Mouse (Mus musculus): ENCODE results near the gene Znhit1.
"Not testable (repeated sequence)": the region's sequence is repeated elsewhere in the genome, so short reads cannot be mapped to it uniquely, and the experiment has no call there.

Gene Znhit1

DNA sequence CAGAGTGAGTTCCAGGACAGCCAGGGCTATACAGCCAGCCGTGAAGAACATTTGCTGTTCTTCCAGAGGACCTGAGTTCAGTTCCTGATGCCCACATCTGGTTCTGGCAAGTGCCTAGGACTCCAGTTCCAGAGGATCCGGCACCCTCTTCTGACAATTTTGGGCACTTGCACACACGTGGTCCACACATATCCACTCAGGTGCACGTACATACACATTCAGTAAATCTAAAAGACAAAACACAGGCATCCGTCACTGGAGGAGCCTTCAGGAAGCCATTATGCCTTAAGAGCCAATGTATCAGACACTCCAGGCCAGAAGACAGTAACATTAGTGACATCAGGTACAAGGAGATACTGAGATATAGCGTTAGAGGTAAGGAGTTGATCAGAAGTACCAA lies 37.3 kb downstream of the Znhit1 start:
- no peak for DNase-seq

DNA sequence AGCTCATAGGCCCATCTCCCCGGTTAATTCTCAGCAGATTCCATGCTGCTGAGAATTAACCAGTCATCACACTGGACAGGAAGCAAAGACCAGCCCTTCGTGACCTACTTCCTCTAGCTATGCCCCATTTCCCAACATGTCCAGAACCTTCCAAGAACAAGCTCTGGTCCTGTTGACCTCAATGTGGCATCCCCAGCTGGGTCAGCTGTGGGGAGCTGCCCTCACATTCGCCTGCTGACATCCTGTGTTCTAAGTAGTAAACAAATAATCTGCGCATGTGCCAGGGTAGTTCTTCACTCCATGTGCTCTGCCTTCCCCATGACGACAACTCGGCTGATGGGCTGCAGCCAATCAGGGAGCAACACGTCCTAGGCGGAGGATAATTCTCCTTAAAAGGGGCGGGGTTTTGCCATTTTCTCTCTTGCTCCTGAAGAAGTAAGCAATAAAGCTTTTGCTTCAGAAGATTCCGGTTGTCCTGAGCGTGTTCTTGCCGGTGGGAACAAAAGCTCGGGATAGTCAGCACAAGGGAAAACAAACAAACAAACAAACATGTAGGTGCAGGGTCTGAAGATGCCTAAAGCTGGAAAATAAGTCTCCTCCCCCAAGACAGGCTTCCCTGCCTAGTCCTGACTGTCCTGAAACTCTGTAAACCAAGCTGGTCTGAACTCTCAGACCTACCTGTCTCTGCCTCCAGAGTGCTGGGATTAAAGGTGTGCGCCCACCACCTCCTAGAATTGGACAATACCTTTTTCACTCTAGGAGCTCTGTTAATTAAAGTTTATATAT lies 38.1 kb downstream of the Znhit1 start:
- DNase-seq: not testable (repeated sequence)

DNA sequence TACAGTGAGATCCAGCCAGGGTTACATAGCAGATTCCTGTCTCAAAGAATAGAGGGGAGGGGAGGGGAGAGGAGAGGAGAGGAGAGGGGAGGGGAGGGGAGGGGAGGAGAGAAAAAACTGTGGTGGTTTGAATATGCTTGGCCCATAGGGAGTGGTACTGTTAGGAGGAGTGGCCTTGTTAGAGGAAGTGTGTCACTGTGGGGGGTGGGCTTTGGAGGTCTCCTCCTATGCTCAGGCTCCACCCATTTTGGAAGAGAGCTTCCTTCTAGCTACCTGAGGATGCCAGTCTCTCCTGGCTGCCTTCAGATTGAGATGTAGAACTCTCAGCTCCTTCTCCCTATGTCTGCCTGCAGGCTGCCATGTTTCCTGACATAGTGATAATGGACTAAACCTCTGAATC lies 39.9 kb downstream of the Znhit1 start:
- no peak for DNase-seq

DNA sequence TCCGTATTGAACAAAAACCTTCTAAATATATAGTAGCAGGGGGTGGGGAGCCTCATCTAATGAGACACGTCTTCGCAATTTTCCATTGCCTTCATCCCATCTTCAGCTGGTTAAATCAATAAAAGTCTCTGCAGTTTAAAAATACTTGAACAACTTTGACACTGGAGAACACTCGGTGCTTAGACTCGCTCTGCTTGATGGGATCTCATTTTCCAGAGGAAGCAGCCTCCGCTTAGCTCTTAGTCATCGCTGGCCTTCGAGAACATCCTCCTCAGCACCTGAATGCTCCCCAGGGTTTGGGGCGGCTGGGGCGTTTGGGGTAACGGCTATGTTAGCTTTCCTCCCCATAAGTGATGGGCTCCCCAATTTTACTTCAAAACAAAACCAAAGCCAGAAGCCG lies 42.7 kb downstream of the Znhit1 start:
- DNase-seq: no peak

DNA sequence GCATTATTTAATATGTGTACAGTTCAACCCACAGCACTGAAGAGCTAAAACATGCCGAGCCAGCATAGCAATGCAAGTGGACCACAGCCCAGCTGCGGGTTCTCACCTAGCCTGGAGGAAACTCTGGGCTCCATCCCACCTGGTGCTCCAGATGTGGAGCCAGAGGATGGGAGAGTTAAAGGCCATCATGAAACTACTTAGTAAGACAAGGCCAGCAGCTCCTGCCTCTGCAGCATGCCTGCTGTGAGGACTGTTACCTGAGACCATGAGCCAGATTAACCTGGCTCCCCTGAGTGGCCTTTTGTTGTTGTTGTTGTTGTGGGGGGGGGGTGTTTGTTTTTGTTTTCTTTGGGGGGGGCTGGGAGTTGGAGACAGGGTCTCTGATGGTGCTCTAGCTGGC lies 44.4 kb downstream of the Znhit1 start:
- DNase-seq: no peak

DNA sequence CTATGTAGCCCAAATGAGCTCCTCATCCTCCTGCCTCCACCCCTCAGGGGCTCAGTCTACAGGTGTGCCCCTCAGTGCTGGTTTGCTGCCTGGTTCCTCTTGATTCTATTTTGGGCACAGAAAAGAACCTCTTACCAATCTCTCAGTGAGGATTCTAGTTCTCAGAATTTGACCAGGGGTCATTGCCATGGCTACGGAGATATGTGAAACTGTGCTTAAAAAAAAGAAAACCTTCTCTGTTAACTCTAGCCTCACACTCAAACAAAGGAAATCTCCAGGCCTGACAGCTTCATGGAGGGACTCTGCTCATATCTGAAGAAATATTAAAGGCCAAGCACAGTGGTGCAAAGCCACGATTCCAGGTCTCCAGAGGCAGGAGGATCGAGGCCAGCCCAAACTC lies 45.0 kb downstream of the Znhit1 start:
- no peak for DNase-seq

DNA sequence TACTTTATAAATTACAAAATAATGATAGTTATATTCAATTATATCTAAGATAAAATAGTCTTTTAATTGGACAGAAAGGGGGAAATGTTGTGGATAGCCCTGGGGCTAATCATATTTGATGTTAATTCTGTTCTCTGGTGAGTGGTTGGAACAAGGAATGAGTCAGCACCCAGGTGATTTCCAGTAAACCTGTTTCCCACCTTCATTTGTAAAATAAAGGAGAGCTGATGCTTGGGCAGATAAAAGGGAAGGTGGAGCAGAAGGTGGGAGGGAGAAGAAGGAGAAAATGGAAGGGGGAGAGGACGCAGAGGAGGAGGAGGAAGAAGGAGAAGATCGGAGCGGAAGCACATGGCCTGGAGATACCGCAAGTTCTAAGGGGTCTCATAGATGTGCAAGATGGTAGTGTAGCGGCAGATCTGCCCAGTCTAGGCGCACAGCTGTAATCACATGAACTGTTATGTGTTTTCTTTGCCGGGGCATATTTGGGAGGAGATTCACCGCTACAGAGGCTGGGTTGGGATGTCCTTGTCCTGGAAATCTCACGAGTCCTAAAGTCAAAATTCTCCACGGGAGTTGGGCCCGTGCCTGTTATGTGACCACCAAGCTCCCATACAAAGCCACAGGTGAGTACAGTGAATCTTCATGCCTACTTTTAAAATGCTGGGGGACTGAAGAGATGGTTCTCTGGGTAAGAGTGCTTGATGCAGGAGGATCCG lies 46.8 kb downstream of the Znhit1 start:
- no peak for DNase-seq

DNA sequence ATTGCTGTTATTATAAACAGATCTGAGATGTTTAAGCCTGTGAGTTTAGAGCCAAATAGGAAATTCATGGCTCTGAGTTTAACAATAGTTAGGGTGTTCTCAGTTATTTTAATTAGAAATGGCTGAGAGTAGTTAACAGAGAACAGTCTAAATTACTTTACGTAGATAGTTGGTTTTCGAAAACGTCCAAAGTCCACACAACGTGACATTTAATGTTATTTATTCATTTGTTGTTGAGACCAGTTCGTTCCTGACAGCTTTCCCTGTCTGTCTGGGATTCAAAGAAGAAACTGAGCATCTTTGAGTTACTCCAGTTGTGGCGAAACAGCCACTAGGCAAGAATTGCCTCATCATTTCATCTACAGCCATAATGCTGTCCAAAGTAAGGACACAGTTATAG lies 47.8 kb downstream of the Znhit1 start:
- DNase-seq: not testable (repeated sequence)

DNA sequence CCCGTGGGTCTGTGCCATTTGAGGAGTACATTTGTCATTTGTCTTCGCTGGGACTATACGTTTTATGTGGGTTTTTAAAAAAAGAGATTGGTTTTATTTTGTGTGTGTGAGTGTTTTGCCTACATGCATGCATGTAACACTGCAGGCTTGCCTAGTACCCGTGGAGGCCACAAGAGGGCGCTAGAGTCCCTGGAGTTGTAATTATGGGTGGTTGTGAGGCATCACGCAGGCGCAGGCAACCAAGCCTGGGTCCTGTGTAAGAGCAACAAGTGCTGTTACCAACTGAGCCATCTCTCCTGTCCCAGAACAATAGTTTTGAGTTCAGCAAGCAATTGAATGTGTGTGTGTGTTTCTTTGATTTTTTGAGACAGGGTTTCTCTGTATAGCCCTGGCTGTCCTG lies 48.5 kb downstream of the Znhit1 start:
- no peak for DNase-seq

DNA sequence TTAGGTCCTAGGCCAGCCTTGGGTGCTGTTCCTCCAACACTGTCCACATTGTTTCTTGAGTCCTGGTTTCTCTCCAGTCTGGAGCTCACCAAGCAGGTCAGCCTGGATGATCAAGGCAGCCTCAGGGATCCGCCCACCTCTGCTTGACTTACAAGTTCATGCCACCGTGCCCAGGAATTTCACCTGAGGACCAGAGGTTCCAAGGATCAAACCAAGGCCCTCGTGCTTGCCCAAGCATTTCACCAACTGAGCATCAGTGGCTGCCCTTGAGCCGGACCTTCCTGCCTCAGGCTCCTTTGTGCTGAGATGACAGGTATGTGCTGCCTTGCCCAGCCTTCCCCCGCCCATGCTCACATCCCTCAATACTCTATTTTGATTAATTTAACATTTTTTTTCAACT lies 50.2 kb downstream of the Znhit1 start:
- DNase-seq: peak; percentile 86

DNA sequence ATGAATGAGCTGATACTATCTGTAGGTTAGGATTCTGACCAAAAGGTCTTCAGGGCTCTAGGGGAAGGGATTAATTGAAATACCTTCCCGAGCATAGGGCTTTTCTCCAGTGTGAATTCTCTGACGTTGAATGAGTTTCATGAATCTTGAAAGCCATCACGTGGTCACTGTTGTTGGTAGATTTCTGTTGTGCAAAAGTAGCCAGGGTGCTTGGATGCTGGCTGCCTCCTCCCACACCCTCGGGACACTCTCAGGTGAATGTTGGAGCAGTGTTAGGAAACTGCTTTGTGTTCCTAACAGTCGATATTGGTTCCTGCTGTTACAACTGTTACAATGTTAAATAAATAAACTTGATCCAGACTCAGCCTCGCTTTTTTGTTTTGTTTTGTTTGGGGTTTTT lies 51.1 kb downstream of the Znhit1 start:
- DNase-seq: no peak

DNA sequence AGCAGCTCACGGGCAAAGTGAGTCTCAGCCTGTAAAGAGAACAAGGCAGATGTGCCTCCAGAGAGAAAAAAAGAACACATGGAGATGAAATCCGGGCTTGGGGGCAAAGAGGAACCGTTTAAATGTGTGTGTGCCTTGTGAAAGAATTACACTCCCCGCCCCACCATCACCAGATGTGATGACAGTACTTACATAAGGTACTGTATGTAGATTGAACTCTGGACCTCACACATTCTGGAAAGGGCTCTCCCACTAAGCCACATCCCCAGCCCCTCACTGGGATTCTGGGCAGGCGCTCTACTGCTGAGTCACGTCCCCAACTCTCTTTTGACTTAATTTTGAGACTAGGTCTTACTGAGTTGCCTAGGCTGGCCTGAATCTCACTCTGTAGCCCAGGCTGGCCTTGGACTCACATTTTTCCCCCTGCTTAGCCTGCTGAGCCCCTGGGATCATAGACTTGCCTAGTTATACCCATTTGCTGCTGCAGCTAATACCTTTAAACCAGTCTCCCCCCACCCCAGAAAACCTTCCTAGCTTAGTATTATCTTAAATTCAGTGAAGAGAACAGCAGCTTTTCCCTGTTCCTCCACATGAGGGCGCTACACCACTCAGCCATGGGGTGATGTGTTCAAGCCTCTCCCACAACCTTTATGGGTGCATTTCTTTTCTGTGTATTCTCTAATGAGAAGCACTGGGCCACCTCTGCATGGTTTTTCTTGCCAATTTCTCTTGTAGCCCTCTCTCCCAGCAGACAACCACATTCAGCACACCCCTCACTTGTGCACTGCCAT lies 51.7 kb downstream of the Znhit1 start:
- no peak for DNase-seq

DNA sequence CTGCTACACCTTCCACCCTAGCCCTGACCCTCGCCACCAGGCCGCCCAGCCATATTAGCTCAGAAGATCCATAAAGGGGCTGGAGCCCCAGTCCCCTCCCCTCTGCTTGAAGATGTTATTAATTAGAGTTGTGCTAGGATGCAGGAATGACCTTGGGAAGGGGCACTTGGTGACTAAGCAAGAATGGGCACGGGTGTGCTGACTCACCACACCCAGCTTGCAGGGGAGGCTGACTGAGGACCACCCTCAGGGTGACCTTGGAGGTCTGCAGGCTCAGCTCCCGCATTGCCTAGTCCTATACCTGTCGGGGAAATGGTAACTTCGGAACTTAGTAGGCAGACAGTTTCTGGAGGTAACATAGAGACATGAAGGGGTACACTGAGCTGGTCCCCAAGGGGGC lies 53.9 kb downstream of the Znhit1 start:
- no peak for DNase-seq

DNA sequence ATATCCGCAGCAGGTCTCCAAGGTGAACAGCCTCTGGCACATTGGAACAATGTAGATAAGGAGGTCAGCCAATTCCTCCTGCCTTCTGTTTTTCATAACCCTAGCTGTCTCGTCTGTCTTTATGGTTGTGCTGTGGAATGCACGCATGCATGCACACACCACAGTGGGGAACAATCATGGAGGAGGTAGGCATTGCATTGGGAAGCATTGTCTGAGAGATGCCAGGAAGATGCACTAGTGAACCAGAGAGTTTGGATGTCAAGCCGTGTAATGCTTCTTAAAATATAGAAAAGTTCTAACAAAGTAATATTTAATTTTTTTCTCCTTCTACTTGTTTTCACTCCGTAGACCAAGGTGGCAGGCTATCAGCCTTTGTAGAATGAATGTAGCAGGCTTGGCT lies 54.9 kb downstream of the Znhit1 start:
- DNase-seq: no peak

Measured in kidney, adult 11 months (tissue).